Mouse (Mus musculus) mouse embryonic stem cell (cell line): ENCODE measurements around the gene Zfp39.
"Not testable (repeated sequence)": the region's sequence is repeated elsewhere in the genome, so short reads cannot be mapped to it uniquely, and the experiment has no call there.

Experiments
- in situ Hi-C, 2 experiments: fragments of 300-500 bp; cut with MboI; formaldehyde crosslinking; loops; 1 replicate in 1 of 2; 3 replicates in 1 of 2; pipeline ENCODE4 v1.14.3; 2019 to 2020; ENCODE audit warnings: low sequenced_read_pairs in 2 of 2, low pct_unique_long_range_greater_than_20kb in 1 of 2, mixed read lengths in 1 of 2; ENCODE audit not compliant: unreplicated experiment in 1 of 2

The Zfp39 gene

GRCm38 (mm10) chr11:58867039-58867953 is 36.7 kb downstream of the Zfp39 start, which contains the start of gene 2810021J22Rik:
Gene 2810021J22Rik, plus strand, starts transcription at chr11:58867216.
- in situ Hi-C loops = no loop called here

GRCm38 (mm10) chr11:58860744-58861143 is 43.3 kb downstream of the Zfp39 start:
- in situ Hi-C loops = no loop called here

GRCm38 (mm10) chr11:58849731-58850130 is 54.3 kb downstream of the Zfp39 start:
- in situ Hi-C loops = no loop called here

- in situ Hi-C loops = no loop called here
These were observed 56.4 kb downstream of the Zfp39 start for GRCm38 (mm10) chr11:58847636-58848035.

- in situ Hi-C loops = no loop called here
These were observed 57.0 kb downstream of the Zfp39 start, which contains the start of gene Gm12258 for GRCm38 (mm10) chr11:58846919-58847461. Gene Gm12258, plus strand, starts transcription at chr11:58847158.

- in situ Hi-C loops = not testable (repeated sequence)
These were observed 65.1 kb downstream of the Zfp39 start, which contains the start of gene Olfr311 for GRCm38 (mm10) chr11:58838951-58839350. Gene Olfr311, plus strand, starts transcription at chr11:58839251.
